Mouse (Mus musculus): ENCODE measurements at regions not wholly inside any gene's neighbourhood (a gene's known extent, or its start where the extent isn't known, plus 50 kb on each side); places are given as distances from the start of the nearest gene placed in this dataset.

DNA sequence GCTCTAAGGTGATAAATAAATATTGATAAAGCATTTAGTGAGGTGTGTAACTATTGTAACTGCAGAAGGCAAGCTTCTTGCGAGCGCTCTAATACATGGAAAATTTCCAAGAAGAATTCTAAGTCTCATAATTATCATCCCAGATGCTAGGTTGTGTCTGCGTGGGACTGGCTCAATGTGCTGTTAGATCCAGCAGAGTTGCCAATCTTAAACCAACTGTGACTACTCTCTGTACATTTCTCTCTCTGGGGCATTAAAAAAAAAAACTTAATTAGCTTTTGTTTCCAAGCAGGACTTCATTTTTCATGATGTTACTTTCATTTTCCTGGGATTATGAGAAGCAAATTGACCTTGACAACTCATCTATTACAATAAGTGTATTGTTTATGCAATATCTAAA, 506.6 kb downstream of the Pdha2 start:
- 73% methylated on average over 3 of the region's 3 CpGs for WGBS
- no peak for ATAC-seq (ENCODE audit: insufficient read depth, low read depth)
- H3K4me3 ChIP-seq (ENCODE audit: low read depth, low read length) = no peak overlapping the region
- H3K4me1 ChIP-seq (ENCODE audit: control insufficient read depth, insufficient read depth) = no peaks in the 10 kb centered on the region
- no peaks in the 10 kb centered on the region for H3K27me3 ChIP-seq (ENCODE audit: control insufficient read depth, insufficient read depth, low read length)
- H3K27ac ChIP-seq (ENCODE audit: low read depth) = no peak overlapping the region
- H3K9me3 ChIP-seq (replicated peaks; ENCODE audit: control insufficient read depth, low read length) = no peaks in the 10 kb centered on the region
- H3K4me2 ChIP-seq (ENCODE audit: low read depth, low read length) = no peak overlapping the region
- TF ChIP-seq EP300 (IDR thresholded peaks at IDR 0.05; ENCODE audit: low read depth) = no peak
- no peak for TF ChIP-seq CTCF (IDR thresholded peaks at IDR 0.05; ENCODE audit: low read depth)
- no peak for DNase-seq (ENCODE audit: low spot score)
- no peak overlapping the region for H3K9ac ChIP-seq (replicated peaks; ENCODE audit: low read depth, low read length)
- no peaks in the 10 kb centered on the region for H3K36me3 ChIP-seq (replicated peaks; ENCODE audit: control insufficient read depth, insufficient read depth, low read length)

DNA sequence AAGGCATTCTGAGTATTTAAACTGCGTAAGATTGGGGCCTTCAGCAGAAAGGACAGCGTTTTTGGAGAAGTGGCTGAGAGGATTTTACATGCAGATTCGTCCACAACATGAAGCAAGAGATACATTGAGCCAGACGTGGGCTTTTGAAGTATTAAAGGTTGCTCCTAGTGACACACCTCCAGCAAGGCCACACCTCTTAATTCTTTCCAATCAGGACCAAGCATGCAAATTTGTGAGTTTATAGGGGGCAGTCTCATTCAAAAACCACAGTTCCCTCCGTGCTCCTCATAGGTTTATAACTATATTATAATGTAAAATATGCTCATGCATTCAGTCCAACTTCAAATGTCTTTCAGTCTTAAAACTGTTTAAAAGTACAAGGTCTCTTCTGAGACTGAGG, 509.2 kb downstream of the Pdha2 start:
- H3K4me2 ChIP-seq (ENCODE audit: low read depth, low read length) = no peak overlapping the region
- H3K27me3 ChIP-seq (ENCODE audit: control insufficient read depth, insufficient read depth, low read length) = no peaks in the 10 kb centered on the region
- H3K27ac ChIP-seq (ENCODE audit: low read depth) = no peak overlapping the region
- ATAC-seq (ENCODE audit: insufficient read depth, low read depth) = no peak
- H3K9ac ChIP-seq (replicated peaks; ENCODE audit: low read depth, low read length) = no peak overlapping the region
- no peaks in the 10 kb centered on the region for H3K4me1 ChIP-seq (ENCODE audit: control insufficient read depth, insufficient read depth)
- TF ChIP-seq CTCF (IDR thresholded peaks at IDR 0.05; ENCODE audit: low read depth) (no peak), EP300 (IDR thresholded peaks at IDR 0.05; ENCODE audit: low read depth) (no peak)
- H3K4me3 ChIP-seq (ENCODE audit: low read depth, low read length) = no peak overlapping the region
- H3K36me3 ChIP-seq (replicated peaks; ENCODE audit: control insufficient read depth, insufficient read depth, low read length) = no peaks in the 10 kb centered on the region
- no peaks in the 10 kb centered on the region for H3K9me3 ChIP-seq (replicated peaks; ENCODE audit: control insufficient read depth, low read length)
- no peak for DNase-seq (ENCODE audit: low spot score)
- 55% methylated on average over 5 of the region's 5 CpGs for WGBS

DNA sequence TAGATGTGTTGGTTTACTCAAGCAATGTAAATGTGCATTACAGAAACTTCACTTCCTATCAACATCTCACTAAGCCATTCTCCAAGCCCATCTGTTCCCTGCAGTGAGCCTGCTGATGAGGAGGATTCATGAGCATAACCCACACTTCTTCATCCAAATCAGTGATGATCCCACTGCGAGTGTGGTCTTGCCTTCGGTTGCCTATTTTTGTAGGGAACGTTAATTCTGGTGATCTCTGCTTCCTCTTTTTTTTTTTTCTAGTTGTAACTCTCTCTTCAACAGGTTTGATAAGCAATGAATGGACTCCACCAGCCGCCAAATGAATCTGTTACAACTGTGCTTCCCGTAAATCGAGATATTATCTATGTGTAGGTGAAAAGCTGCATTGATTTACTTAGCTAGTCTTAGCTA, 509.9 kb downstream of the Pdha2 start:
- TF ChIP-seq CTCF (IDR thresholded peaks at IDR 0.05; ENCODE audit: low read depth) (no peak), EP300 (IDR thresholded peaks at IDR 0.05; ENCODE audit: low read depth) (no peak)
- no peak for DNase-seq (ENCODE audit: low spot score)
- WGBS = 72% methylated on average over 6 of the region's 6 CpGs
- ATAC-seq (ENCODE audit: insufficient read depth, low read depth) = no peak
- no peaks in the 10 kb centered on the region for H3K36me3 ChIP-seq (replicated peaks; ENCODE audit: control insufficient read depth, insufficient read depth, low read length)
- H3K27ac ChIP-seq (ENCODE audit: low read depth) = no peak overlapping the region
- no peak overlapping the region for H3K4me2 ChIP-seq (ENCODE audit: low read depth, low read length)
- H3K27me3 ChIP-seq (ENCODE audit: control insufficient read depth, insufficient read depth, low read length) = no peaks in the 10 kb centered on the region
- no peaks in the 10 kb centered on the region for H3K9me3 ChIP-seq (replicated peaks; ENCODE audit: control insufficient read depth, low read length)
- no peak overlapping the region for H3K9ac ChIP-seq (replicated peaks; ENCODE audit: low read depth, low read length)
- no peaks in the 10 kb centered on the region for H3K4me1 ChIP-seq (ENCODE audit: control insufficient read depth, insufficient read depth)
- H3K4me3 ChIP-seq (ENCODE audit: low read depth, low read length) = no peak overlapping the region

DNA sequence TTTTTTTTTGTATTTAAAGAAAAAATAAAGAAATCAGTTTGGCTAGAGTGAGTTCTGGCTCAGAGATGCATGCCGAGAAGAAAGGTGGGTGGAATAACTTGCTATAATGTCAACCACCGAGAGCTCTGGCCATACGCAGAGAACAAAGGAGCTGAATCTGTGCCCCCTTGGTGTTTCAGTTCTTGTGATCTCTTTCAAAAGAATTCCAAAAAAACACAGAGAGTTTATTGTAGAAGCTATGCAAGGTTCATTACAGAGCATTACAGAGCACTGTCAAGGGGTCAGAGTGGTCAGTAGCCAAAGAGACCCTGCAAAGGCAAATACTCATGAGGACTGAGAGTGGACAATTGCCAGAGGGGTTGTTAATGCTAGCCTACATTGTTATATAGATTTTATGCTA, 514.9 kb downstream of the Pdha2 start:
- DNase-seq (ENCODE audit: low spot score) (no peak), ATAC-seq (ENCODE audit: insufficient read depth, low read depth) (no peak)
- WGBS = 80% methylated on average over 3 of the region's 3 CpGs
- H3K4me2 ChIP-seq (ENCODE audit: low read depth, low read length) = no peak overlapping the region
- H3K27ac ChIP-seq (ENCODE audit: low read depth) = no peak overlapping the region
- no peak overlapping the region for H3K9ac ChIP-seq (replicated peaks; ENCODE audit: low read depth, low read length)
- no peaks in the 10 kb centered on the region for H3K9me3 ChIP-seq (replicated peaks; ENCODE audit: control insufficient read depth, low read length)
- no peaks in the 10 kb centered on the region for H3K36me3 ChIP-seq (replicated peaks; ENCODE audit: control insufficient read depth, insufficient read depth, low read length)
- no peak overlapping the region for H3K4me3 ChIP-seq (ENCODE audit: low read depth, low read length)
- H3K27me3 ChIP-seq (ENCODE audit: control insufficient read depth, insufficient read depth, low read length) = no peaks in the 10 kb centered on the region
- no peaks in the 10 kb centered on the region for H3K4me1 ChIP-seq (ENCODE audit: control insufficient read depth, insufficient read depth)
- TF ChIP-seq CTCF (IDR thresholded peaks at IDR 0.05; ENCODE audit: low read depth) = no peak
- TF ChIP-seq EP300 (IDR thresholded peaks at IDR 0.05; ENCODE audit: low read depth) = no peak

DNA sequence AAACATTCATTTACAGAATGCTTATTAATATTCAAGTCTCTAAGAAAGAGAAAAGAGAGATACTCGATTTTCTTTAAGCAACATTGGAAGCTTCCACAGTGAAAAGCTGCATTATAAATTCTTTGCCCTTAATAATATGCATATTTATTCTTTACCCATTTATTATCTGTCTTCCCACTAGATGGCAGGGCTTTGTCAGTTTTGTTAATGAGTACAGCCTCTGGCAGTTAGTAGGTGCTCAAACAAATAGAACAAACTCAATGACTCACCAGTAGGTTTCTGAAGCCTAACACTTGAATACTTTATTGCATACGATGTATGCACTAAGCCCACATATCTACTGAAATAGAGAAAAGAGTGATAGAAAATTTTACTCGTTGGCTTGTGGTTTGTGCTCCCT, 529.4 kb downstream of the Pdha2 start:
- no peak for TF ChIP-seq CTCF (IDR thresholded peaks at IDR 0.05; ENCODE audit: low read depth)
- Histone ChIP-seq H3K9me3 (replicated peaks; ENCODE audit: control insufficient read depth, low read length) (no peaks in the 10 kb centered on the region), H3K4me2 (ENCODE audit: low read depth, low read length) (no peak overlapping the region), H3K27ac (ENCODE audit: low read depth) (no peak overlapping the region), H3K36me3 (replicated peaks; ENCODE audit: control insufficient read depth, insufficient read depth, low read length) (no peaks in the 10 kb centered on the region), H3K4me1 (ENCODE audit: control insufficient read depth, insufficient read depth) (no peaks in the 10 kb centered on the region), H3K27me3 (ENCODE audit: control insufficient read depth, insufficient read depth, low read length) (no peaks in the 10 kb centered on the region), H3K9ac (replicated peaks; ENCODE audit: low read depth, low read length) (no peak overlapping the region), H3K4me3 (ENCODE audit: low read depth, low read length) (no peak overlapping the region)
- no peak for DNase-seq (ENCODE audit: low spot score)
- 65% methylated on average over 3 of the region's 3 CpGs for WGBS
- ATAC-seq (ENCODE audit: insufficient read depth, low read depth) = no peak

DNA sequence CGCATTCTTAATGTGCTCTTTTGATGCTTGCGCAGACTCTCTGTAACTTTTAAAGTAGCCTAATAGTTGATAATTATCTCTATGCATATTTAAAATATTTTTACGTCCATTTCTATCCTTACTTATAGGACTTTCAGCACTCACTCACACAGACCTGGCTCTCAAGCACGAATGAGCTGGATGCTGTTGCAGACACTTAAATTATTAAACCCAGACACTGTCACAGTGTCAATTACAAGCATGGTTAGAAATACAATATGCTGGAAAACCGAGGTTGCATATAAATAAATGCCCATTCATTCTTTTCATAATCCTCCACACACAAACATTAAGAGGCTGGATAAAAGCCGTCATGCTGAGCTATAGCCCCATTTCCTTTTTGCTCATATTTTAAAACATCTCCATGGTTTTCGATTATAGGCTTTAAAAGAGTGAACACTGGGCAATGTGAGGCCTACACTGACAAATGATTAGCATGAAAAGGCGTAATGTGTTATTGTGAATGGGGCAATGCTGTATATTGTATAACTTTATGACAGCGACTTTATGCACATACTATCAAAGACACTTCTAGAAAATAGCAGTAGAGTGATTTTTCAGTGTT, 566.3 kb downstream of the Pdha2 start:
- no peak for ATAC-seq (ENCODE audit: insufficient read depth, low read depth)
- no peak overlapping the region for H3K4me3 ChIP-seq (ENCODE audit: low read depth, low read length)
- no peak for DNase-seq (ENCODE audit: low spot score)
- no peaks in the 10 kb centered on the region for H3K4me1 ChIP-seq (ENCODE audit: control insufficient read depth, insufficient read depth)
- no peak overlapping the region for H3K4me2 ChIP-seq (ENCODE audit: low read depth, low read length)
- no peaks in the 10 kb centered on the region for H3K27me3 ChIP-seq (ENCODE audit: control insufficient read depth, insufficient read depth, low read length)
- no peaks in the 10 kb centered on the region for H3K9me3 ChIP-seq (replicated peaks; ENCODE audit: control insufficient read depth, low read length)
- TF ChIP-seq CTCF (IDR thresholded peaks at IDR 0.05; ENCODE audit: low read depth) = no peak
- no peak for TF ChIP-seq EP300 (IDR thresholded peaks at IDR 0.05; ENCODE audit: low read depth)
- WGBS = 72% methylated on average over 9 of the region's 9 CpGs
- no peak overlapping the region for H3K27ac ChIP-seq (ENCODE audit: low read depth)
- no peaks in the 10 kb centered on the region for H3K36me3 ChIP-seq (replicated peaks; ENCODE audit: control insufficient read depth, insufficient read depth, low read length)
- no peak overlapping the region for H3K9ac ChIP-seq (replicated peaks; ENCODE audit: low read depth, low read length)
